Mouse (Mus musculus): ENCODE results near the gene Sppl2c. TPM values are rescaled to one million over a fixed set of nuclear protein-coding genes. Genes with fewer than 3 reads are reported as not detected.
"Not testable (repeated sequence)": the region's sequence is repeated elsewhere in the genome, so short reads cannot be mapped to it uniquely, and the experiment has no call there.

Sppl2c gene
- polyA plus RNA-seq, 1 experiment from 2014 or later = not detected

- H3K36me3 ChIP-seq (ENCODE audit: control insufficient read depth, insufficient read depth, low read length) = no peaks in the 10 kb centered on the region
- peaks cover 13% of the 10 kb centered on the region for H3K27me3 ChIP-seq (ENCODE audit: control insufficient read depth, insufficient read depth, low read length)
- WGBS = 11% methylated on average over 9 of the region's 9 CpGs
- no peak overlapping the region for H3K4me2 ChIP-seq (ENCODE audit: low read length)
- no peaks in the 10 kb centered on the region for H3K4me1 ChIP-seq (ENCODE audit: control insufficient read depth in 2 of 2, insufficient read depth in 2 of 2, low read length in 2 of 2)
- ATAC-seq (ENCODE audit: insufficient number of reproducible peaks, insufficient read depth, low FRiP score, low read depth) = 0 out of 2 replicates have a peak, but pooled peaks have one; percentile 21
- no peak overlapping the region for H3K4me3 ChIP-seq (ENCODE audit: control insufficient read depth in 1 of 2, insufficient read depth in 1 of 2, low read depth in 1 of 2, low read length in 2 of 2)
- no peaks in the 10 kb centered on the region for H3K9me3 ChIP-seq (ENCODE audit: control insufficient read depth, low read length)
- H3K27ac ChIP-seq (replicated peaks in 1 of 2; ENCODE audit: control insufficient read depth in 1 of 2, insufficient read depth in 1 of 2, low read depth in 2 of 2, low read length in 2 of 2) = no peak overlapping the region
- H3K9ac ChIP-seq (ENCODE audit: low read length) = no peak overlapping the region
Observed at GRCm38 (mm10) chr11:104195791-104196190, 9.7 kb downstream of the Sppl2c start.

GRCm38 (mm10) chr11:104197861-104198260 lies 11.7 kb downstream of the Sppl2c start:
- ATAC-seq (ENCODE audit: insufficient number of reproducible peaks, insufficient read depth, low FRiP score, low read depth) = no peak
- Histone ChIP-seq H3K4me2 (ENCODE audit: low read length) (no peak overlapping the region), H3K27me3 (ENCODE audit: control insufficient read depth, insufficient read depth, low read length) (peaks cover 13% of the 10 kb centered on the region), H3K9ac (ENCODE audit: low read length) (no peak overlapping the region), H3K4me3 (ENCODE audit: control insufficient read depth in 1 of 2, insufficient read depth in 1 of 2, low read depth in 1 of 2, low read length in 2 of 2) (no peak overlapping the region), H3K9me3 (ENCODE audit: control insufficient read depth, low read length) (peaks cover 7% of the 10 kb centered on the region), H3K27ac (replicated peaks in 1 of 2; ENCODE audit: control insufficient read depth in 1 of 2, insufficient read depth in 1 of 2, low read depth in 2 of 2, low read length in 2 of 2) (no peak overlapping the region), H3K36me3 (ENCODE audit: control insufficient read depth, insufficient read depth, low read length) (no peaks in the 10 kb centered on the region), H3K4me1 (ENCODE audit: control insufficient read depth in 2 of 2, insufficient read depth in 2 of 2, low read length in 2 of 2) (no peaks in the 10 kb centered on the region)
- 7% methylated on average over 10 of the region's 10 CpGs for WGBS

- WGBS = 49% methylated on average over 3 of the region's 3 CpGs
Observed at GRCm38 (mm10) chr11:104203271-104203670, 17.1 kb downstream of the Sppl2c start.

GRCm38 (mm10) chr11:104206573-104206972 lies 20.4 kb downstream of the Sppl2c start:
- Histone ChIP-seq H3K27me3 (ENCODE audit: control insufficient read depth, insufficient read depth, low read length) (no peaks in the 10 kb centered on the region), H3K9me3 (ENCODE audit: control insufficient read depth, low read length) (peaks cover 7% of the 10 kb centered on the region), H3K36me3 (ENCODE audit: control insufficient read depth, insufficient read depth, low read length) (no peaks in the 10 kb centered on the region), H3K9ac (ENCODE audit: low read length) (no peak overlapping the region), H3K4me1 (ENCODE audit: control insufficient read depth in 2 of 2, insufficient read depth in 2 of 2, low read length in 2 of 2) (no peaks in the 10 kb centered on the region), H3K4me2 (ENCODE audit: low read length) (no peak overlapping the region), H3K27ac (replicated peaks in 1 of 2; ENCODE audit: control insufficient read depth in 1 of 2, insufficient read depth in 1 of 2, low read depth in 2 of 2, low read length in 2 of 2) (no peak overlapping the region), H3K4me3 (ENCODE audit: control insufficient read depth in 1 of 2, insufficient read depth in 1 of 2, low read depth in 1 of 2, low read length in 2 of 2) (no peak overlapping the region)
- WGBS = 54% methylated on average over 4 of the region's 4 CpGs
- ATAC-seq (ENCODE audit: insufficient number of reproducible peaks, insufficient read depth, low FRiP score, low read depth) = no peak

More at GRCm38 (mm10) chr11:104203271-104203670, 17.1 kb downstream of the Sppl2c start:
- ATAC-seq (ENCODE audit: insufficient number of reproducible peaks, insufficient read depth, low FRiP score, low read depth) = no peak
- peaks cover 3% of the 10 kb centered on the region; the same call in 1 of the 2 replicates for H3K27me3 ChIP-seq (ENCODE audit: control insufficient read depth, insufficient read depth, low read length)
- no peaks in the 10 kb centered on the region for H3K36me3 ChIP-seq (ENCODE audit: control insufficient read depth, insufficient read depth, low read length)
- peaks cover 7% of the 10 kb centered on the region for H3K9me3 ChIP-seq (ENCODE audit: control insufficient read depth, low read length)
- no peak overlapping the region for H3K4me3 ChIP-seq (ENCODE audit: control insufficient read depth in 1 of 2, insufficient read depth in 1 of 2, low read depth in 1 of 2, low read length in 2 of 2)
- no peak overlapping the region for H3K27ac ChIP-seq (replicated peaks in 1 of 2; ENCODE audit: control insufficient read depth in 1 of 2, insufficient read depth in 1 of 2, low read depth in 2 of 2, low read length in 2 of 2)
- H3K4me1 ChIP-seq (ENCODE audit: control insufficient read depth in 2 of 2, insufficient read depth in 2 of 2, low read length in 2 of 2) = no peaks in the 10 kb centered on the region
- no peak overlapping the region for H3K4me2 ChIP-seq (ENCODE audit: low read length)
- no peak overlapping the region for H3K9ac ChIP-seq (ENCODE audit: low read length)

- no peaks in the 10 kb centered on the region for H3K27me3 ChIP-seq (ENCODE audit: control insufficient read depth, insufficient read depth, low read length)
- ATAC-seq (ENCODE audit: insufficient number of reproducible peaks, insufficient read depth, low FRiP score, low read depth) = no peak
- no peaks in the 10 kb centered on the region for H3K36me3 ChIP-seq (ENCODE audit: control insufficient read depth, insufficient read depth, low read length)
- no peaks in the 10 kb centered on the region for H3K4me1 ChIP-seq (ENCODE audit: control insufficient read depth in 2 of 2, insufficient read depth in 2 of 2, low read length in 2 of 2)
- no peaks in the 10 kb centered on the region for H3K9me3 ChIP-seq (ENCODE audit: control insufficient read depth, low read length)
- 57% methylated on average over 3 of the region's 3 CpGs for WGBS
- H3K4me3 ChIP-seq (ENCODE audit: control insufficient read depth in 1 of 2, insufficient read depth in 1 of 2, low read depth in 1 of 2, low read length in 2 of 2) = no peak overlapping the region
- H3K9ac ChIP-seq (ENCODE audit: low read length) = no peak overlapping the region
- no peak overlapping the region for H3K4me2 ChIP-seq (ENCODE audit: low read length)
- H3K27ac ChIP-seq (replicated peaks in 1 of 2; ENCODE audit: control insufficient read depth in 1 of 2, insufficient read depth in 1 of 2, low read depth in 2 of 2, low read length in 2 of 2) = no peak overlapping the region
Observed at GRCm38 (mm10) chr11:104209041-104209440, 22.9 kb downstream of the Sppl2c start.

- H3K4me2 ChIP-seq (ENCODE audit: low read length) = no peak overlapping the region
- H3K4me1 ChIP-seq (ENCODE audit: control insufficient read depth in 2 of 2, insufficient read depth in 2 of 2, low read length in 2 of 2) = no peaks in the 10 kb centered on the region
- H3K27ac ChIP-seq (replicated peaks in 1 of 2; ENCODE audit: control insufficient read depth in 1 of 2, insufficient read depth in 1 of 2, low read depth in 2 of 2, low read length in 2 of 2) = no peak overlapping the region
- H3K27me3 ChIP-seq (ENCODE audit: control insufficient read depth, insufficient read depth, low read length) = no peaks in the 10 kb centered on the region
- H3K36me3 ChIP-seq (ENCODE audit: control insufficient read depth, insufficient read depth, low read length) = no peaks in the 10 kb centered on the region
- H3K4me3 ChIP-seq (ENCODE audit: control insufficient read depth in 1 of 2, insufficient read depth in 1 of 2, low read depth in 1 of 2, low read length in 2 of 2) = no peak overlapping the region
- no peak overlapping the region for H3K9ac ChIP-seq (ENCODE audit: low read length)
- H3K9me3 ChIP-seq (ENCODE audit: control insufficient read depth, low read length) = no peaks in the 10 kb centered on the region
- no peak for ATAC-seq (ENCODE audit: insufficient number of reproducible peaks, insufficient read depth, low FRiP score, low read depth)
- WGBS = 77% methylated on average over 6 of the region's 6 CpGs
Observed at GRCm38 (mm10) chr11:104211251-104211650, 25.1 kb downstream of the Sppl2c start.

GRCm38 (mm10) chr11:104214128-104214527 lies 28.0 kb downstream of the Sppl2c start:
- H3K27me3 ChIP-seq (ENCODE audit: control insufficient read depth, insufficient read depth, low read length); H3K4me3 ChIP-seq (ENCODE audit: control insufficient read depth in 1 of 2, insufficient read depth in 1 of 2, low read depth in 1 of 2, low read length in 2 of 2); ATAC-seq (ENCODE audit: insufficient number of reproducible peaks, insufficient read depth, low FRiP score, low read depth); H3K4me1 ChIP-seq (ENCODE audit: control insufficient read depth in 2 of 2, insufficient read depth in 2 of 2, low read length in 2 of 2); H3K9ac ChIP-seq (ENCODE audit: low read length); H3K9me3 ChIP-seq (ENCODE audit: control insufficient read depth, low read length); H3K27ac ChIP-seq (replicated peaks in 1 of 2; ENCODE audit: control insufficient read depth in 1 of 2, insufficient read depth in 1 of 2, low read depth in 2 of 2, low read length in 2 of 2); H3K36me3 ChIP-seq (ENCODE audit: control insufficient read depth, insufficient read depth, low read length); H3K4me2 ChIP-seq (ENCODE audit: low read length): not testable (repeated sequence)
- WGBS = 91% methylated on average over 5 of the region's 5 CpGs

- no peaks in the 10 kb centered on the region for H3K9me3 ChIP-seq (ENCODE audit: control insufficient read depth, low read length)
- no peaks in the 10 kb centered on the region for H3K27me3 ChIP-seq (ENCODE audit: control insufficient read depth, insufficient read depth, low read length)
- H3K9ac ChIP-seq (ENCODE audit: low read length) = no peak overlapping the region
- H3K27ac ChIP-seq (replicated peaks in 1 of 2; ENCODE audit: control insufficient read depth in 1 of 2, insufficient read depth in 1 of 2, low read depth in 2 of 2, low read length in 2 of 2) = no peak overlapping the region
- WGBS = 71% methylated on average over 3 of the region's 3 CpGs
- H3K4me3 ChIP-seq (ENCODE audit: control insufficient read depth in 1 of 2, insufficient read depth in 1 of 2, low read depth in 1 of 2, low read length in 2 of 2) = no peak overlapping the region
- ATAC-seq (ENCODE audit: insufficient number of reproducible peaks, insufficient read depth, low FRiP score, low read depth) = no peak
- no peaks in the 10 kb centered on the region for H3K4me1 ChIP-seq (ENCODE audit: control insufficient read depth in 2 of 2, insufficient read depth in 2 of 2, low read length in 2 of 2)
- no peaks in the 10 kb centered on the region for H3K36me3 ChIP-seq (ENCODE audit: control insufficient read depth, insufficient read depth, low read length)
- H3K4me2 ChIP-seq (ENCODE audit: low read length) = no peak overlapping the region
Observed at GRCm38 (mm10) chr11:104218075-104218474, 31.9 kb downstream of the Sppl2c start.

All from heart, embryonic 14.5 days (tissue).